Mouse (Mus musculus) activated CD4-positive, CD25-positive, alpha-beta regulatory T cell, adult 9 weeks (primary cell): ENCODE measurements around the gene Dpysl4. TPM values are rescaled to one million over a fixed set of nuclear protein-coding genes. Genes with fewer than 3 reads are reported as not detected.

Source experiments
- polyA plus RNA-seq: library from polyadenylated mRNA; unstranded; fragments of 100-300 nt; shearing (Covaris generic); gene quantifications from one replicate; pipeline ENCODE4 v1.2.1, GENCODE M21; 2017

The Dpysl4 gene
- polyA plus RNA-seq, result not detected

DNA sequence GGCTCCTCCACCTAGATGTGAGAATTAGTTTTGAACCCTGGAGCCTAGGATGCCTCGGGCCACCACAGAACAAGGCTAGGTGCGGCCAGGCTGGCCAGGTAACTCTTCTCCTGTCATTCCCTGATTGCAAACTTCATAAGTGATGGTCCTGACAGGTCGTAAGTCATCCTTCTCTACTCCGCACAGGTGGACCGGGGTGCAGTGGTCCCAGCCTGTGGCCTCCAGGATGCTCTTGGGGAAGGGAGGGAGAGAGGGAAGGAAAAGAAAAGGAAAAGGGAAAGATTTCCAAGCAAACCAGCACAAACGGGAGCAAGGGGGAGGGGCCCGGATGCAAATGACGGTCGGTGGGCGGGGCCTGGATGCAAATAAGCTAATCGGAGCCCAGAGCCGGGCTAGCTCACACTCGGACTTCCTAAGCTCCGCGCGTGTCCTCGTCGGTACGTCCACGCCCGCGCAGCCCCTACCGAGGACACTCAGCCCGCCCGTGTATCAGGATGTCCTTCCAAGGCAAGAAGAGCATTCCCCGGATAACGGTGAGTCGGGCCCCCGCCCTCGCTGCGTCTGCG, at the start of gene Dpysl4:
Dpysl4 (plus strand) TSS at position 373 of the 566 bp plus-strand sequence.

Other genes starting within 250 kb of the Dpysl4 start
- 9.1 TPM for gene Ppp2r2d, start 239.9 kb upstream of the Dpysl4 start, polyA plus RNA-seq
- gene Mapk1ip1, start 239.7 kb upstream of the Dpysl4 start, polyA plus RNA-seq, result 18.5 TPM
- 18.3 TPM for gene Bnip3, start 176.5 kb upstream of the Dpysl4 start, polyA plus RNA-seq
- gene Jakmip3, start 145.3 kb upstream of the Dpysl4 start, polyA plus RNA-seq, result not detected
- gene Lrrc27, start 127.0 kb downstream of the Dpysl4 start, polyA plus RNA-seq, result 1.2 TPM
- 0.53 TPM for gene Stk32c, start 127.3 kb downstream of the Dpysl4 start, polyA plus RNA-seq
- 2.1 TPM for gene Pwwp2b, start 162.5 kb downstream of the Dpysl4 start, polyA plus RNA-seq